Mouse (Mus musculus) CH12.LX (cell line): ENCODE results near the gene Hyal2. TPM values are rescaled to one million over a fixed set of nuclear protein-coding genes. Genes with fewer than 3 reads are reported as not detected.

Experiments
- DNase-seq: peaks from one replicate; pipeline ENCODE4 v3.0.0-alpha.2; 2013; ENCODE audit errors: extremely low read depth
- H3K27ac ChIP-seq: 2 replicates; pipeline ENCODE4 v1.5.1; 2012; ENCODE audit warnings: low read depth, mild to moderate bottlenecking, control low read depth, moderate library complexity; ENCODE audit not compliant: insufficient read depth
- H3K27me3 ChIP-seq: replicated peaks from 2 replicates; pipeline ENCODE3; 2012; ENCODE audit warnings: inconsistent platforms
- H3K36me3 ChIP-seq, 2 experiments: replicated peaks in 1 of 2; 2 replicates each; pipeline versions ENCODE3 to v1.6.1; 2012; ENCODE audit warnings: inconsistent platforms in 1 of 2, low read length in 1 of 2, mild to moderate bottlenecking in 1 of 2, mixed read lengths in 1 of 2, moderate library complexity in 1 of 2; ENCODE audit not compliant: control insufficient read depth in 1 of 2, insufficient read depth in 1 of 2
- H3K4me1 ChIP-seq, 2 experiments: 2 replicates each; pipeline ENCODE4 v1.6.1; 2012; ENCODE audit warnings: inconsistent platforms in 1 of 2, moderate library complexity in 1 of 2; ENCODE audit not compliant: insufficient read depth in 2 of 2, control insufficient read depth in 1 of 2
- H3K4me2 ChIP-seq: 2 replicates; pipeline ENCODE4 v1.6.1; 2012; ENCODE audit warnings: low read depth, mild to moderate bottlenecking, control low read depth; ENCODE audit not compliant: poor library complexity, insufficient read depth, severe bottlenecking
- H3K4me3 ChIP-seq, 3 experiments: fragments of 150-350 bp in 1 of 3; sonication (generic) in 1 of 3; replicated peaks in 1 of 3; 2 replicates each; pipeline versions ENCODE3 to v1.5.1; 2011 to 2012; ENCODE audit warnings: low read depth in 2 of 3, low read length in 2 of 3, mild to moderate bottlenecking in 2 of 3, moderate library complexity in 2 of 3, control low read depth in 1 of 3, improper control_type of control experiment in 1 of 3, inconsistent platforms in 1 of 3, mixed read lengths in 1 of 3; ENCODE audit not compliant: poor library complexity in 1 of 3
- H3K79me2 ChIP-seq: replicated peaks from 2 replicates; pipeline ENCODE4 v1.6.1; 2012; ENCODE audit warnings: mild to moderate bottlenecking, moderate library complexity; ENCODE audit not compliant: control insufficient read depth, poor library complexity, insufficient read depth, severe bottlenecking; ENCODE audit errors: extremely low read depth
- H3K9ac ChIP-seq: 2 replicates; pipeline ENCODE4 v1.6.1; 2012; ENCODE audit warnings: low read depth, mild to moderate bottlenecking, control low read depth, moderate library complexity; ENCODE audit not compliant: insufficient read depth
- H3K9me3 ChIP-seq: replicated peaks from 2 replicates; pipeline ENCODE3; 2012; ENCODE audit warnings: low read length, inconsistent platforms, mixed read lengths
- BHLHE40 ChIP-seq: IDR thresholded peaks from 2 replicates; pipeline ENCODE4 v1.6.1; 2011; ENCODE audit warnings: mild to moderate bottlenecking, low read depth, low read length, improper control_type of control experiment
- CHD2 ChIP-seq: IDR thresholded peaks from 2 replicates; pipeline ENCODE4 v1.6.1; 2011; ENCODE audit warnings: low read length, improper control_type of control experiment
- E2F4 ChIP-seq: IDR thresholded peaks from 2 replicates; pipeline ENCODE4 v1.6.1; 2011; ENCODE audit warnings: low read depth, low read length, improper control_type of control experiment; ENCODE audit not compliant: insufficient replicate concordance
- ELF1 ChIP-seq: IDR thresholded peaks from 2 replicates; pipeline ENCODE4 v1.6.1; 2014; ENCODE audit warnings: low read depth, mild to moderate bottlenecking, inconsistent platforms, low read length, improper control_type of control experiment
- ETS1 ChIP-seq: conservative IDR thresholded peaks from 2 replicates; pipeline ENCODE4 v1.6.1; 2012; ENCODE audit warnings: low read depth, mild to moderate bottlenecking, inconsistent platforms, low read length, improper control_type of control experiment, moderate library complexity
- IRF4 ChIP-seq: IDR thresholded peaks from 2 replicates; pipeline ENCODE4 v1.6.1; 2014; ENCODE audit warnings: low read depth, mild to moderate bottlenecking, inconsistent platforms, low read length, improper control_type of control experiment
- JUN ChIP-seq: IDR thresholded peaks from 2 replicates; pipeline ENCODE4 v1.6.1; 2011; ENCODE audit warnings: low read depth, mild to moderate bottlenecking, low read length, improper control_type of control experiment, moderate library complexity; ENCODE audit not compliant: insufficient read depth
- JUND ChIP-seq: conservative IDR thresholded peaks from 2 replicates; pipeline ENCODE4 v1.6.1; 2011; ENCODE audit warnings: low read depth, low read length, improper control_type of control experiment
- KAT2A ChIP-seq: IDR thresholded peaks from 2 replicates; pipeline ENCODE4 v1.6.1; 2012; ENCODE audit warnings: low read length, improper control_type of control experiment, inconsistent platforms; ENCODE audit not compliant: insufficient replicate concordance
- MAZ ChIP-seq: IDR thresholded peaks from 2 replicates; pipeline ENCODE4 v1.6.1; 2012; ENCODE audit warnings: low read depth, mild to moderate bottlenecking, inconsistent platforms, low read length, improper control_type of control experiment, moderate library complexity
- MEF2A ChIP-seq: IDR thresholded peaks from 2 replicates; pipeline ENCODE4 v1.6.1; 2014; ENCODE audit warnings: low read depth, mild to moderate bottlenecking, inconsistent platforms, low read length, improper control_type of control experiment, borderline replicate concordance
- MXI1 ChIP-seq: IDR thresholded peaks from 2 replicates; pipeline ENCODE4 v1.6.1; 2011; ENCODE audit warnings: mild to moderate bottlenecking, low read depth, low read length, improper control_type of control experiment
- MYC ChIP-seq: IDR thresholded peaks from 2 replicates; pipeline ENCODE4 v1.6.1; 2011; ENCODE audit warnings: low read depth, mild to moderate bottlenecking, improper control_type of control experiment, low read length
- NELFE ChIP-seq: IDR thresholded peaks from 2 replicates; pipeline ENCODE4 v1.6.1; 2011; ENCODE audit warnings: low read depth, low read length, improper control_type of control experiment
- NRF1 ChIP-seq: IDR thresholded peaks from 2 replicates; pipeline ENCODE4 v1.6.1; 2014; ENCODE audit warnings: low read depth, mild to moderate bottlenecking, inconsistent platforms, low read length, improper control_type of control experiment, moderate library complexity
- POLR2A ChIP-seq: IDR thresholded peaks from 2 replicates; pipeline ENCODE4 v1.6.1; 2011; ENCODE audit warnings: low read depth, mild to moderate bottlenecking, improper control_type of control experiment, low read length
- POLR2AphosphoS2 ChIP-seq: IDR thresholded peaks from 2 replicates; pipeline ENCODE4 v1.6.1; 2011; ENCODE audit warnings: low read depth, low read length, improper control_type of control experiment
- RAD21 ChIP-seq: IDR thresholded peaks from 2 replicates; pipeline ENCODE4 v1.6.1; 2011; ENCODE audit warnings: low read depth, mild to moderate bottlenecking, low read length, improper control_type of control experiment, moderate library complexity
- RCOR1 ChIP-seq: conservative IDR thresholded peaks from 2 replicates; pipeline ENCODE4 v1.6.1; 2012; ENCODE audit warnings: low read depth, mild to moderate bottlenecking, inconsistent platforms, low read length, improper control_type of control experiment
- SIN3A ChIP-seq: IDR thresholded peaks from 2 replicates; pipeline ENCODE4 v1.6.1; 2012; ENCODE audit warnings: low read length, improper control_type of control experiment, inconsistent platforms
- SMC3 ChIP-seq: IDR thresholded peaks from 2 replicates; pipeline ENCODE4 v1.6.1; 2011; ENCODE audit warnings: low read depth, low read length, improper control_type of control experiment
- TBP ChIP-seq: conservative IDR thresholded peaks from 2 replicates; pipeline ENCODE4 v1.6.1; 2011; ENCODE audit warnings: low read depth, low read length, improper control_type of control experiment
- TCF12 ChIP-seq: IDR thresholded peaks from 2 replicates; pipeline ENCODE4 v1.6.1; 2014; ENCODE audit warnings: low read depth, mild to moderate bottlenecking, inconsistent platforms, low read length, improper control_type of control experiment
- UBTF ChIP-seq: IDR thresholded peaks from 2 replicates; pipeline ENCODE4 v1.6.1; 2012; ENCODE audit warnings: low read depth, mild to moderate bottlenecking, inconsistent platforms, low read length, improper control_type of control experiment, moderate library complexity
- USF1 ChIP-seq: IDR thresholded peaks from 2 replicates; pipeline ENCODE4 v1.6.1; 2014; ENCODE audit warnings: low read depth, mild to moderate bottlenecking, inconsistent platforms, low read length, improper control_type of control experiment
- USF2 ChIP-seq: conservative IDR thresholded peaks from 2 replicates; pipeline ENCODE4 v1.6.1; 2011; ENCODE audit warnings: low read depth, low read length, improper control_type of control experiment
- ZC3H11A ChIP-seq: IDR thresholded peaks from 2 replicates; pipeline ENCODE4 v1.6.1; 2012; ENCODE audit warnings: low read depth, mild to moderate bottlenecking, inconsistent platforms, low read length, improper control_type of control experiment
- ZKSCAN1 ChIP-seq: IDR thresholded peaks from 2 replicates; pipeline ENCODE4 v1.6.1; 2012; ENCODE audit warnings: low read depth, inconsistent platforms, low read length, improper control_type of control experiment, borderline replicate concordance
- ZMIZ1 ChIP-seq: IDR thresholded peaks from 2 replicates; pipeline ENCODE4 v1.6.1; 2012; ENCODE audit warnings: low read depth, mild to moderate bottlenecking, inconsistent platforms, low read length, improper control_type of control experiment
- ZNF384 ChIP-seq: IDR thresholded peaks from 2 replicates; pipeline ENCODE4 v1.6.1; 2012; ENCODE audit warnings: low read depth, low read length, improper control_type of control experiment, inconsistent platforms
- dilution Hi-C: fragments of 300-500 bp; cut with MboI; formaldehyde crosslinking; loops from 2 replicates; pipeline ENCODE4 v1.14.3; 2020; ENCODE audit warnings: low sequenced_read_pairs; ENCODE audit not compliant: extremely low pct_unique_long_range_greater_than_20kb, extremely low pct_ligation_motif_present
- in situ Hi-C: fragments of 300-500 bp; cut with MboI; formaldehyde crosslinking; loops from 3 replicates; pipeline ENCODE4 v1.14.3; 2019; ENCODE audit warnings: low sequenced_read_pairs, low pct_ligation_motif_present, low pct_unique_long_range_greater_than_20kb, mixed read lengths
- polyA plus RNA-seq: library from polyadenylated mRNA; unstranded; fragments of >175 nt; gene quantifications from 2 replicates; pipeline ENCODE4 v1.2.1, GENCODE M21; 2012; ENCODE audit warnings: low read depth; ENCODE audit not compliant: insufficient read length
- total RNA-seq, 2 experiments: library from RNA; depleted of rRNA; stranded (reverse); fragments of 300-350 nt in 1 of 2; fragments of >200 nt in 1 of 2; gene quantifications; 2 replicates each; pipeline ENCODE4 v1.2.3; 2012 to 2014

Hyal2 gene
- total and polyA plus RNA-seq, 3 experiments, result 16.4 to 30.9 (median 26.8) TPM

- Histone ChIP-seq H3K4me3 (peak overlapping the region in 2 of 3 experiments; percentile 70 to 76), H3K9me3 (no peaks in the 10 kb centered on the region), H3K9ac (no peak overlapping the region), H3K36me3 (peaks cover 48 to 67% of the 10 kb centered on the region in 2 experiments), H3K79me2 (peaks cover 15% of the 10 kb centered on the region), H3K27ac (no peak overlapping the region), H3K4me1 (peaks cover 9 to 40% of the 10 kb centered on the region in 2 experiments), H3K27me3 (no peaks in the 10 kb centered on the region), H3K4me2 (peak overlapping the region; percentile 82)
- TF ChIP-seq TCF12 (no peak), IRF4 (no peak), SMC3 (no peak)
- dilution Hi-C loops, result no loop called here
- no peak for DNase-seq
- in situ Hi-C loops, result no loop called here
Measured at GRCm38 (mm10) chr9:107541005-107541404, 26.7 kb upstream of the Hyal2 start.

GRCm38 (mm10) chr9:107541474-107542351, 26.0 kb upstream of the Hyal2 start, which contains the start of the genes Cyb561d2 and Nprl2:
TSS of gene Cyb561d2 (minus strand) at chr9:107542193.
TSS of gene Nprl2 (plus strand) at chr9:107542226.
- dilution Hi-C loops (no loop called here), in situ Hi-C loops (no loop called here)
- H3K79me2 ChIP-seq, result peaks cover 8% of the 10 kb centered on the region
- H3K4me2 ChIP-seq, result peak within 1 kb of the TSS; percentile 95
- H3K9me3 ChIP-seq, result no peaks in the 10 kb centered on the region
- peak within 1 kb of the TSS; percentile 77 for H3K9ac ChIP-seq
- peak within 1 kb of the TSS; percentile 14; the same call in 1 of the 2 replicates for H3K27ac ChIP-seq
- no peaks in the 10 kb centered on the region for H3K27me3 ChIP-seq
- peak within 1 kb of the TSS; percentile 63 to 76 (median 70) for H3K4me3 ChIP-seq
- DNase-seq, result peak; percentile 94
- peaks cover 48 to 64% of the 10 kb centered on the region in 2 experiments for H3K36me3 ChIP-seq
- H3K4me1 ChIP-seq, result peaks cover 6 to 40% of the 10 kb centered on the region in 2 experiments; a peak in 3 of 4 replicates
- TF ChIP-seq IRF4, result no peak; the same call in 1 of the 2 replicates
- no peak for TF ChIP-seq UBTF
- TF ChIP-seq NELFE, result peak; percentile 59; the same call in 1 of the 2 replicates
- TF ChIP-seq MAZ, result no peak
- peak; percentile 83 for TF ChIP-seq MXI1
- TF ChIP-seq USF2, result no peak
- no peak; the same call in none of the 2 replicates for TF ChIP-seq TBP
- TF ChIP-seq POLR2A, result peak; percentile 76
- no peak for TF ChIP-seq SMC3
- TF ChIP-seq POLR2AphosphoS2, result no peak
- TF ChIP-seq KAT2A, result peak; percentile 100
- no peak for TF ChIP-seq RAD21
- no peak for TF ChIP-seq ZKSCAN1
- TF ChIP-seq MYC, result 0 out of 2 replicates have a peak, but pooled peaks have one; percentile 65
- no peak for TF ChIP-seq ZC3H11A
- no peak for TF ChIP-seq RCOR1
- no peak for TF ChIP-seq JUN
- TF ChIP-seq JUND, result no peak
- TF ChIP-seq ZNF384, result no peak
- TF ChIP-seq MEF2A, result 0 out of 2 replicates have a peak, but pooled peaks have one; percentile 30
- TF ChIP-seq TCF12, result peak; percentile 59; the same call in 1 of the 2 replicates
- peak; percentile 92 for TF ChIP-seq NRF1
- TF ChIP-seq ETS1, result no peak
- TF ChIP-seq ELF1, result peak; percentile 97
- peak; percentile 91 for TF ChIP-seq SIN3A
- peak; percentile 86 for TF ChIP-seq CHD2
- TF ChIP-seq BHLHE40, result no peak
- TF ChIP-seq ZMIZ1, result no peak; the same call in 1 of the 2 replicates
- no peak for TF ChIP-seq USF1
- TF ChIP-seq E2F4, result no peak
